Mouse (Mus musculus): ENCODE results near the gene Azgp1. TPM values are rescaled to one million over a fixed set of nuclear protein-coding genes. Genes with fewer than 3 reads are reported as not detected.

Azgp1 gene
- polyA plus RNA-seq, 1 experiment from 2014 or later = 0.13 TPM

Other genes with a start within 250 kb of the Azgp1 start
- gene Nyap1, start 239.9 kb upstream of the Azgp1 start, polyA plus RNA-seq (2015; fragmentation: Nextera tagmentation; extraction: Ambion mirVana) = 1.2 and 1.6 TPM in 2 replicates
- 130 and 164 TPM in 2 replicates for gene Tsc22d4, start 235.8 kb upstream of the Azgp1 start, polyA plus RNA-seq (2015; fragmentation: Nextera tagmentation; extraction: Ambion mirVana)
- 21.1 and 25.5 TPM in 2 replicates for gene Ppp1r35, start 202.7 kb upstream of the Azgp1 start, polyA plus RNA-seq (2015; fragmentation: Nextera tagmentation; extraction: Ambion mirVana)
- 5.3 and 7.6 TPM in 2 replicates for gene Mepce, start 193.9 kb upstream of the Azgp1 start, polyA plus RNA-seq (2015; fragmentation: Nextera tagmentation; extraction: Ambion mirVana)
- 7.8 and 11.4 TPM in 2 replicates for gene Zcwpw1, start 193.7 kb upstream of the Azgp1 start, polyA plus RNA-seq (2015; fragmentation: Nextera tagmentation; extraction: Ambion mirVana)
- 1.8 and 2.2 TPM in 2 replicates for gene Pilra, start 145.2 kb upstream of the Azgp1 start, polyA plus RNA-seq (2015; fragmentation: Nextera tagmentation; extraction: Ambion mirVana)
- gene Pilrb1, start 123.4 kb upstream of the Azgp1 start, polyA plus RNA-seq (2015; fragmentation: Nextera tagmentation; extraction: Ambion mirVana) = 0.58 and 0.61 TPM in 2 replicates
- gene Pilrb2, start 109.7 kb upstream of the Azgp1 start, polyA plus RNA-seq (2015; fragmentation: Nextera tagmentation; extraction: Ambion mirVana) = 1.5 and 3.4 TPM in 2 replicates
- gene Cyp3a13, start 59.9 kb upstream of the Azgp1 start, polyA plus RNA-seq (2015; fragmentation: Nextera tagmentation; extraction: Ambion mirVana) = 0.09 TPM in 1 of 2 replicates, not detected in the other
- gene Gjc3, start 18.4 kb upstream of the Azgp1 start, polyA plus RNA-seq (2015; fragmentation: Nextera tagmentation; extraction: Ambion mirVana) = 0.08 TPM in 1 of 2 replicates, not detected in the other
- not detected in 2 replicates for gene Smok3a, start 39.7 kb downstream of the Azgp1 start, polyA plus RNA-seq (2015; fragmentation: Nextera tagmentation; extraction: Ambion mirVana)
- not detected in 2 replicates for gene Smok3b, start 39.9 kb downstream of the Azgp1 start, polyA plus RNA-seq (2015; fragmentation: Nextera tagmentation; extraction: Ambion mirVana)
- not detected in 2 replicates for gene Smok3c, start 71.7 kb downstream of the Azgp1 start, polyA plus RNA-seq (2015; fragmentation: Nextera tagmentation; extraction: Ambion mirVana)
- 8.4 and 10.2 TPM in 2 replicates for gene Zkscan1, start 103.6 kb downstream of the Azgp1 start, polyA plus RNA-seq (2015; fragmentation: Nextera tagmentation; extraction: Ambion mirVana)
- 31.2 and 45.8 TPM in 2 replicates for gene Zscan21, start 135.4 kb downstream of the Azgp1 start, polyA plus RNA-seq (2015; fragmentation: Nextera tagmentation; extraction: Ambion mirVana)
- gene Zfp113, start 174.2 kb downstream of the Azgp1 start, polyA plus RNA-seq (2015; fragmentation: Nextera tagmentation; extraction: Ambion mirVana) = 10.5 and 14.3 TPM in 2 replicates
- 231 and 274 TPM in 2 replicates for gene Cops6, start 179.6 kb downstream of the Azgp1 start, polyA plus RNA-seq (2015; fragmentation: Nextera tagmentation; extraction: Ambion mirVana)
- gene Ap4m1, start 190.5 kb downstream of the Azgp1 start, polyA plus RNA-seq (2015; fragmentation: Nextera tagmentation; extraction: Ambion mirVana) = 10.4 and 13.9 TPM in 2 replicates
- gene Mcm7, start 190.9 kb downstream of the Azgp1 start, polyA plus RNA-seq (2015; fragmentation: Nextera tagmentation; extraction: Ambion mirVana) = 91.8 and 123 TPM in 2 replicates
- 54.4 and 61.7 TPM in 2 replicates for gene Taf6, start 205.9 kb downstream of the Azgp1 start, polyA plus RNA-seq (2015; fragmentation: Nextera tagmentation; extraction: Ambion mirVana)
- gene Cnpy4, start 206.0 kb downstream of the Azgp1 start, polyA plus RNA-seq (2015; fragmentation: Nextera tagmentation; extraction: Ambion mirVana) = 18.8 and 27.3 TPM in 2 replicates
- gene Mblac1, start 212.8 kb downstream of the Azgp1 start, polyA plus RNA-seq (2015; fragmentation: Nextera tagmentation; extraction: Ambion mirVana) = 5.1 and 6.7 TPM in 2 replicates
- not detected in 2 replicates for gene Nxpe5, start 244.4 kb downstream of the Azgp1 start, polyA plus RNA-seq (2015; fragmentation: Nextera tagmentation; extraction: Ambion mirVana)

All from heart, embryonic 15.5 days (tissue).